Mouse (Mus musculus) kidney, adult 9 months (tissue): ENCODE measurements at regions not wholly inside any gene's neighbourhood (a gene's known extent, or its start where the extent isn't known, plus 50 kb on each side); places are given as distances from the start of the nearest gene placed in this dataset.

Experiments used
- DNase-seq: peaks from one replicate; pipeline ENCODE4 v3.0.0; 2022

- DNase-seq, result no peak
Measured at GRCm38 (mm10) chr10:29921658-29922057, 278.7 kb downstream of the Cenpw start.

DNA sequence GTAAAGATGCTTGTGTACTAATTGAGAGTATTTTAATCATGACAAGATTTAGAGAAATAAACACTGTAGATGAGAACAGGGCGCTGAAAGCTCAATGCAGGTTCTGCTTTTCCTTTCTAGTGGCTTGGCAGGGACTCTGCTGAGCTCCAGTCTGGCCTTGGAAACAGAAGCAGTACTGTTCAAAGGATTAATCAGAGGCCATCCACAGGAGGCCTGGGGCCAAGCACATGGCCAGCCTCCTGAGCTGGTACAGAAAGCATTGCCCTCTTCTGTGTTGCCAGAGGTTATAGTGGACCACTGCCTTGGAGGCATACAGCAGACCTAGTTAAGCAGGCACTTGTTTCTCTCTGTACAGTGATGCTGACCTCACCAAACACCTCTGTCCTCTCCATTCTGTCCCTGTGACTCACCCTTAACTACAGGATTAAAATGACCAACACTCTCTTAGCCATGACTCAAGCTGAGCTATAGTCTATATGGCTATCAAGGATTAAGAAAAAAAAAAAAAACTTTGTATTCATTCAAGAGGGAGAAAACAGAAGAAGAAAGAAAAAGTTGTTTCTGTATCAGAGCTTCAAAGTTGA is 302.5 kb downstream of the Cenpw start:
- DNase-seq, result no peak

DNA sequence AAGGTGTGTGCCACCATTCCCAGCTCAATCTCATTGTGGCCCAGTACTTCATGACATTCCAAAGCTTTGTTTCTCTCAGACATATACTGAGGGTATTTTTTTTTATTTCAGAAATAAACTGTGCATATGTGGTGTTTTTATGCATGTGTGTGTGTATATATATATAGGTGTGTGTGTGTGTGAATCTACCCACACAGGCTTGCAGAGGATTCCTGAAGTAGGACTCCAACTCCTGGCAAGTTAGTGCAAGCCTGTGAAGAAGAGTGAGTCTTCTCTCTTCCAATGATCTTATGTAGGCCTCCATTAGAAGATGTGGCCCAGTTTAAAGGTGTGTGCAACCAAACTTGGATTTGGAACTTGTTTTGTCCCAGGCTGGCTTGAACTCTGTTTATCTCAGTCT is 328.9 kb upstream of the Rspo3 start:
- DNase-seq, result no peak

GRCm38 (mm10) chr10:29855749-29856313 is 320.2 kb upstream of the Rspo3 start:
- no peak for DNase-seq

- no peak for DNase-seq
Measured at GRCm38 (mm10) chr10:29852516-29852915, 316.8 kb upstream of the Rspo3 start.

DNA sequence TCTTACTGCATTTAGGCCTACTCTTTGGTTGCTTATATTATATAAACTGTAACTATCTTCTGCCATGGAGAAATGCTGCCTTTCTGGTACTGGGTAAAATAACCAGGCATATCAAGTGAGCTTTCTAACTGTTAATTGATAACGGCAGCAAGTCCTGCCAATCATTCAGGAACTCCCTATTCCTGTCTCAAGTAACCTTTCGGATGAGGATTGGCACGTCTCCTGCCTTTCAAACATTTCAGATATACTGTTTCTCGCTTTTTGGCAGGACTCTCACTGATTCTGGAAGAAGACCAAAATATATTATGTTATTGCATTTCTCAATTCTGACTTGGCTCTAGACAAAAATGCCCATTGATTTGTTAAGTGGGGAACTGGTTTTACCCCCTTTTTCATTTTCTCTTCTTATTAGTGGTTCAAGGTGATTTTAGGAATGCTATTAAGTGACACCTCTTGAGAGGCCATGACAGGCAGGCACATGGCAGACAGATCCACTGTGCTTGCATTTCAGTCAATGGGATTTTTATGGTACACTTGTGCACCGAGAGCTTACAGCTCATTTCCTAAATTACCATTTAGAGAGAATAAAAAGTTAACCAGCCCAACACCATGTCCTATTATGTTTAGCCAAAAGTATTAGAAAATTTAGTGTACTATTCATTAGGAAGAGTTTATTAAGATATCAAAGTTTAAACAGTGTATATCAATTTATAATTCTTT is 289.4 kb upstream of the Rspo3 start:
- no peak for DNase-seq

DNA sequence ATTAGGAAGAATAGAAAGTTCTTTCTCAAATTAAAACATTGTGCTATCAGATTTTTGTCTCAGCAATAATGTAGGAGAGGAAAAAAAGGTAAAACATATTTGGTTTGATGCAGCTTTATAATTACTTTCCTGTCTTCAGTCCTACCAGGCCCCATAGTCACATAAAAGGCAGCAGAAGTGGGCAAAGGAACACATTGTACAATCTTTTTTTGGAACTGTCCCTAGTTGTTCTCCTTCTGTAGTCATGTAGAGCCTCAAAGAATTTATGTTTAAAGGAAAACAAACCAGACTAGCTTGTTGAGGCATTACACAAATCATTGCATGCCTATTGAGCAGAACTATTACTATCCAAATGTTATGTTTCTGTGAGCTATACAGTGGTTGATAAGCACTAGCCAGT is 288.7 kb upstream of the Rspo3 start:
- DNase-seq, result no peak

DNA sequence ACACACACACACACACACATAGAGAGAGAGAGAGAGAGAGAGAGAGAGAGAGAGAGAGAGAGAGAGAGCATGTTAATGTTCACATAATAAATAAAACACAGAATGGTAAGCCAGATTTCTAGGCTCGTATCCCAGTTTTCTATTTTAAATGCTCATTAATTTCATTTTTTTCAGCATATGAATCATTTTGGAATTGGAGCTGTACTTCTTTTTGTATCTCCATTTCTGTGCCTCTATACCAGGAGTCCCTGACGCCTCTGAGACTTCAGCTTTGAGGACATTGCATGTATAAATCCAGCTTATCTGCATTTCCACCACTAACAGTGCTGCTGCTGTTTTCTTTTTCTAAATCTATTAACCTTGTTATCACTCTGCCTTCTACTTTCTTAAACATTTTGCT is 287.5 kb upstream of the Rspo3 start:
- DNase-seq, result no peak

DNA sequence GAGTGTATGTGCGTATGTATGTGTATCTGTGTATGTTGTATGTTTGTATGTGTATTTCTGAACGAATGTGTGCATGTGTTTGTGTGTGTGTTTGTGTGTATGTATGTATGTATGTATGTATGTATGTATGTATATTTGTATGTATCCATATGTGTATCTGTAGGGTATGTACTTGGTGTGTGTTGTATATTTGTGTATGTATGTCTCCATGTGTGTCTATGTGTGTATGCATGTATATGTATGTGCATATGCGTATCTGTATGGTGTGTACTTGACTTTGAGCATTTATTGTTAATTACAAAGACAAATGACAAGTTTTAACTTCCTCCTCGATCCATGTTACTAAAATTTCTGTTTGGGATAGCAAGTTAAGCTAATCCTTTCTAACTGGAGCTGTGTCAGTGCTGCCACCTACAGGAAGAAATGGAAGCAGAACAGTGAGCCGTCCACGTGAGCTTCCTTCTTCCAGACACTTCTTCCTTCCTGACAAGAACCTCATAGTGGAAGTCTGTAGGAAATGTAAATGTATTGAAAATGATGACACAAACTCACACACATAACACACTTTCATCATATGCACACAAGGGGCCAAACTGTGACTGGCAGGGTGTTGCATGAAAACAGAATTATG is 268.4 kb upstream of the Rspo3 start:
- DNase-seq, result peak; percentile 50

DNA sequence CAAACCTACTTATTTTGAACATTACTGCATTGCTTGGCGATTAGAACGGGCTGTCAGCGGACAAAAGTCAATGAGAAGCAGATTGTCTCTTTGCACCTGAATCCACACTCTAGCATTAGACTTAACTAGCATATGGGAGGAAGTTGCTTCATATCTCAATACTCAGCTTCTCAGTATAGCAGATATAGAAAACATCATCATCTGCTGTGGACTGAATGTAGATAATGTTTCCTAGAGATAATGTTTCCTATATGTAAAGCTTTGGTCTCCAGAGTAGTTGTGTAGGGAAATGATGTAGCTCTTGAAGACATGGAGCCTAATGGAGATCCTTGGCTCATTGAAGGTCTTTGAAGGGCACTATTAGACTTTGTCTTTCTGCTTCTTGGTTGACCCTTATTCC is 267.0 kb upstream of the Rspo3 start:
- no peak for DNase-seq

DNA sequence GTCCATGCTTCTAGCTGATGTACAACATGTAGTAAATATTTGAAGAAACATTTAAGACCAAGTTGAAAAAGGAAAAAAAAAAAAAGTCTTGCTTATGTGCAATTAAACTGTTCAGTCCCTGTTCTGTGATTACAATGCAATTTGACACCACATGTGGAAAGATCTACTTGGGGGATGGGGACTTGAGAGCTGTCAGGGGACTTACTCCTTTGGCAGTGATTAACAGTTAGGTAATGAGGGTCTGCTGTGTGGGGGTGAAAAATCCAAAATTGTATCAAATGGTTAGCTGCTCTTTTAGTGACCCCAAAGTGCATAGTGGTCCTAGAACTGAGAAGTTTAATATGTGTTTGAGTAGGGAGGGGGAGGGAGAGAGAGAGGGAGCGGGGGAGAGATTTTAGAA is 259.0 kb upstream of the Rspo3 start:
- no peak for DNase-seq

GRCm38 (mm10) chr10:29786220-29786810 is 250.6 kb upstream of the Rspo3 start:
- no peak for DNase-seq

- DNase-seq, result no peak
Measured at GRCm38 (mm10) chr10:29736677-29737076, 201.0 kb upstream of the Rspo3 start.

DNA sequence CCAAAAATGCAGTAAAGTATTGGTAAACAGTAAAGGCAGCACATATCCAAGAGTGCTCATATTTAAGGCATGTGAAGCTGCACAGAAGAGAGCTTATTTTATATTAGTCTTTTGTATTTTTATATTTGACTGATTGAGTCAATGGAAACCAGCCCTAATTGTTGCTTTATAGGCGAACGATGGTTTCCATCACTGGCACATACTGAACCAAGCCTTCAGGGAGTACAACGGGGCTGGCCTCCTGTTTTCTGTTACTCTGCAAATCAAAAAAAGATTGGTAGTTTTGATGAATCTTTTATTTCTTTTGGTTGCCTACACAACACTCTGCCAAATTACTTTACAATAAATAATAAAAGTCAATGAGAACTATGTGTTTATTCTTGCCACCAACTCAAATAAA is 189.7 kb upstream of the Rspo3 start:
- no peak for DNase-seq

- DNase-seq, result no peak
Measured at GRCm38 (mm10) chr10:29710967-29711366, 175.3 kb upstream of the Rspo3 start.

DNA sequence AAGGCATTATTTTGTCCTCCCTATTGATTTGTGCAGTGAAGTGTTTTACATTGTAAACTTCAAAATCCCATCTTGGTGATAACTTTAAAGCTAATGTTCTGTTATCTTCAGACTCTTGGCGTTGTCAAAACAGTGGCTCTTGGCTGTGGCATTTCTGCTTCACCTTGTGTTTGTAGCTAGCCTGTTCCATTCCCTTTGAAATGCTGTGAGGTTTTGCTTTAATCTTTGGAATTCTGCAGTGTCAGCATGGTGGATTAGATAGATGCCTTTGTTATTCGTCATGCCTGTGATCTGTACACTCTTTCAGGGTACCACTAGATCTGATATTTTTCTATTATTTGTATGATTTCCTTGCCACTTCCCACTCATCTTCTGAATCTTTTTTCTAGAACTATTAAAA is 173.0 kb upstream of the Rspo3 start:
- no peak for DNase-seq

- no peak for DNase-seq
Measured at GRCm38 (mm10) chr10:29693009-29693935, 157.6 kb upstream of the Rspo3 start.

GRCm38 (mm10) chr10:29689529-29689928 is 153.9 kb upstream of the Rspo3 start:
- DNase-seq, result no peak

- no peak for DNase-seq
Measured at GRCm38 (mm10) chr10:29686982-29687381, 151.3 kb upstream of the Rspo3 start.

DNA sequence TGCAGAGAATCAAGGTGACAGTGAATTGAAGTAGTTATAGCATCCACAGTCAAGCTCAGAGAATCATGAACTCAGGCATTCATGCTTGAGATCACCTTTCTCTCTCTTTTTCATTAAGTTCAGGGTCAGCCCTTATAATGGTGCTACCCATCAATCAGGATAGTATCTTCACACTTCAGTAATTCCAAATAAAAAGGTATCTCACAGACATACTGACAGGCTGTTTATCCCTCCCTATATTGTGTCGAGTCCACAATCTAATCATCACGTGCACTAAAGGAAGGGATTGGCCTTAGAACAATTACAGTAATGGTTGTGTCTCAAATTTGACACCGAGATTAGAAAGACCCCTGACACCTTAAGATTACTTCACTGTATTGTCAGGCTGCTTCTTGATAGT is 138.7 kb upstream of the Rspo3 start:
- no peak for DNase-seq

- DNase-seq, result no peak
Measured at GRCm38 (mm10) chr10:29661752-29662151, 126.1 kb upstream of the Rspo3 start.

DNA sequence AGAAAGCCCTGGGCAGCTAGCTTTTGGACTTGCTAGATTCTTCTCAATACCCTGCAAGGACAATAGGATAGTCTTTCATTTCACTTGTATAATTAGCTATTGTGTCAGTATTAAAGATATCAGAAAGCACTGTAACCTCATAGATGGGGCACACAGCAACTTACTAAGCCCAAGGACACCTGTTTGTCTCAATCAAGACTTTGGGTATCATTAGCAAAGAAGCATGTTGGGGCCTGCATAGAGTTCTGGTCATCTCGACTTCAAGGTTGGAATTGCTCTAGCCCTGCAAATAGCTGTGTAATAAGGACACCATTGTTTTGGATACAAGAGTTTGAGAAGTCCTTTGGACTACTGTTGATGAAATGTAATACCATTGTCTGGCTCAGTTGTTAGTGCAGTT is 104.6 kb upstream of the Rspo3 start:
- DNase-seq, result no peak

DNA sequence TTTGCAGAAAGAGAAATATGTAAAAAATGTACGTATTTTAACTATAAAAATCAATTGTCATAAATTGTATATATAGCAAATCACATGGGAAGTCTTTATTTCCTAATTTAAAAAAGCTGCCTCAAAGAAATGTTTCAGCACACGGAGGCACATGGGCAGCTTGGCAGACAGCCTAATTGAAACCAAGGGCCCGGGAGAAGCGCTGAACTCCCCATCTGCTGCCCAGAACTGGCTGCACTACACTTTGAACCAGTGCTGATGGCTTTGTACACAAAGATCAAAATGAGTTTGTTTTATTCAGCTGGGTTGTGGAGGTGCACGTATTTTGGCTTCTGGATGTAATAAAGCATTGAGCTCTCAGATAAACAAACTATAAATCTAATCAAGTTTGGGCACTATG is 100.2 kb upstream of the Rspo3 start:
- DNase-seq, result no peak
